Mouse (Mus musculus) MEL (cell line): ENCODE measurements around the gene Rasgrp1. TPM values are rescaled to one million over a fixed set of nuclear protein-coding genes. Genes with fewer than 3 reads are reported as not detected.

Experiments
- DNase-seq: peaks from one replicate; pipeline ENCODE4 v3.0.0; 2011; ENCODE audit warnings: low read depth, low spot score
- H3K27ac ChIP-seq: 2 replicates; pipeline ENCODE4 v1.5.1; 2012; ENCODE audit warnings: low read depth, mild to moderate bottlenecking, control low read depth, low read length, moderate library complexity; ENCODE audit not compliant: control insufficient read depth
- H3K27me3 ChIP-seq, 2 experiments: fragments of 150-350 bp in 1 of 2; sonication (generic) in 1 of 2; 2 replicates each; pipeline ENCODE4 v1.6.1; 2012; ENCODE audit warnings: low read length in 2 of 2, mild to moderate bottlenecking in 2 of 2, improper control_type of control experiment in 1 of 2, moderate library complexity in 1 of 2; ENCODE audit not compliant: insufficient read depth in 2 of 2, control insufficient read depth in 1 of 2
- H3K36me3 ChIP-seq, 2 experiments: 2 replicates each; pipeline ENCODE4 v1.6.1; 2012 to 2014; ENCODE audit warnings: low read length in 2 of 2, improper control_type of control experiment in 1 of 2, inconsistent platforms in 1 of 2, mild to moderate bottlenecking in 1 of 2; ENCODE audit not compliant: insufficient read depth in 2 of 2, control insufficient read depth in 1 of 2
- H3K4me1 ChIP-seq, 2 experiments: fragments of 150-350 bp in 1 of 2; sonication (generic) in 1 of 2; 2 replicates each; pipeline ENCODE4 v1.6.1; 2012; ENCODE audit warnings: low read length in 2 of 2, improper control_type of control experiment in 1 of 2, mild to moderate bottlenecking in 1 of 2; ENCODE audit not compliant: insufficient read depth in 2 of 2, control insufficient read depth in 1 of 2
- H3K4me3 ChIP-seq, 2 experiments: fragments of 150-350 bp in 1 of 2; sonication (generic) in 1 of 2; 2 replicates each; pipeline ENCODE4 v1.5.1; 2012; ENCODE audit warnings: low read depth in 2 of 2, low read length in 2 of 2, mild to moderate bottlenecking in 2 of 2, moderate library complexity in 2 of 2, control low read depth in 1 of 2, improper control_type of control experiment in 1 of 2; ENCODE audit not compliant: control insufficient read depth in 1 of 2, insufficient read depth in 1 of 2
- H3K79me2 ChIP-seq: 2 replicates; pipeline ENCODE4 v1.6.1; 2012; ENCODE audit warnings: mild to moderate bottlenecking, low read length, moderate library complexity; ENCODE audit not compliant: control insufficient read depth, poor library complexity, insufficient read depth
- H3K9ac ChIP-seq: 2 replicates; pipeline ENCODE4 v1.6.1; 2012; ENCODE audit warnings: low read depth, mild to moderate bottlenecking, control low read depth, low read length, moderate library complexity; ENCODE audit not compliant: control insufficient read depth, poor library complexity, severe bottlenecking
- H3K9me3 ChIP-seq: fragments of 150-350 bp; sonication (generic); replicated peaks from 2 replicates; pipeline ENCODE4 v1.6.1; 2012; ENCODE audit warnings: mild to moderate bottlenecking, low read length, improper control_type of control experiment, moderate library complexity; ENCODE audit not compliant: insufficient read depth
- BHLHE40 ChIP-seq: IDR thresholded peaks from 2 replicates; pipeline ENCODE4 v1.6.1; 2012; ENCODE audit warnings: low read depth, mild to moderate bottlenecking, inconsistent platforms, low read length, improper control_type of control experiment, borderline replicate concordance
- CHD1 ChIP-seq: IDR thresholded peaks from 2 replicates; pipeline ENCODE4 v1.6.1; 2012; ENCODE audit warnings: low read depth, mild to moderate bottlenecking, inconsistent platforms, low read length, improper control_type of control experiment
- CTCF ChIP-seq, 3 experiments: IDR thresholded peaks in 2 of 3; conservative IDR thresholded peaks in 1 of 3; 2 replicates each; pipeline ENCODE4 v1.5.1; 2011 to 2012; ENCODE audit warnings: low read length in 3 of 3, low read depth in 2 of 3, mild to moderate bottlenecking in 2 of 3, improper control_type of control experiment in 1 of 3, inconsistent platforms in 1 of 3, mixed read lengths in 1 of 3, moderate library complexity in 1 of 3; ENCODE audit not compliant: control insufficient read depth in 1 of 3, insufficient read depth in 1 of 3, poor library complexity in 1 of 3, severe bottlenecking in 1 of 3
- EP300 ChIP-seq, 2 experiments: IDR thresholded peaks; 2 replicates each; pipeline ENCODE4 v1.6.1; 2011; ENCODE audit warnings: improper control_type of control experiment in 2 of 2, low read length in 2 of 2, low read depth in 1 of 2, mild to moderate bottlenecking in 1 of 2
- HCFC1 ChIP-seq: IDR thresholded peaks from 2 replicates; pipeline ENCODE4 v1.6.1; 2012; ENCODE audit warnings: low read depth, mild to moderate bottlenecking, inconsistent platforms, low read length, improper control_type of control experiment, moderate library complexity
- KAT2A ChIP-seq: conservative IDR thresholded peaks from 2 replicates; pipeline ENCODE4 v1.6.1; 2012; ENCODE audit warnings: low read depth, low read length, improper control_type of control experiment, inconsistent platforms
- MAX ChIP-seq: IDR thresholded peaks from 2 replicates; pipeline ENCODE4 v1.6.1; 2011; ENCODE audit warnings: low read length, improper control_type of control experiment
- MEF2A ChIP-seq: IDR thresholded peaks from 2 replicates; pipeline ENCODE4 v1.6.1; 2014; ENCODE audit warnings: low read depth, mild to moderate bottlenecking, inconsistent platforms, low read length, improper control_type of control experiment; ENCODE audit not compliant: poor library complexity, insufficient replicate concordance, severe bottlenecking; ENCODE audit errors: extremely low read depth
- NRF1 ChIP-seq: IDR thresholded peaks from 2 replicates; pipeline ENCODE4 v1.6.1; 2014; ENCODE audit warnings: low read depth, mild to moderate bottlenecking, inconsistent platforms, low read length, improper control_type of control experiment, moderate library complexity; ENCODE audit not compliant: poor library complexity, insufficient read depth, severe bottlenecking
- POLR2AphosphoS5 ChIP-seq: IDR thresholded peaks from 2 replicates; pipeline ENCODE4 v1.6.1; 2012; ENCODE audit warnings: low read depth, borderline replicate concordance, mild to moderate bottlenecking, inconsistent platforms, low read length, moderate library complexity, mixed read lengths
- RAD21 ChIP-seq: IDR thresholded peaks from 2 replicates; pipeline ENCODE4 v1.6.1; 2011; ENCODE audit warnings: mild to moderate bottlenecking, low read depth, low read length, improper control_type of control experiment
- TBP ChIP-seq: IDR thresholded peaks from 2 replicates; pipeline ENCODE4 v1.8.0; 2011; ENCODE audit warnings: low read depth, low read length, improper control_type of control experiment
- UBTF ChIP-seq: IDR thresholded peaks from 2 replicates; pipeline ENCODE4 v1.6.1; 2012; ENCODE audit warnings: low read depth, mild to moderate bottlenecking, inconsistent platforms, low read length, improper control_type of control experiment, moderate library complexity, borderline replicate concordance; ENCODE audit not compliant: insufficient read depth
- USF1 ChIP-seq: IDR thresholded peaks from 2 replicates; pipeline ENCODE4 v1.6.1; 2014; ENCODE audit warnings: low read depth, mild to moderate bottlenecking, inconsistent platforms, low read length, improper control_type of control experiment, moderate library complexity
- polyA plus RNA-seq, 2 experiments: library from polyadenylated mRNA; stranded (reverse) in 1 of 2; unstranded in 1 of 2; fragments of >175 nt in 1 of 2; fragments of >200 nt in 1 of 2; gene quantifications; 2 replicates each; pipeline versions ENCODE4 v1.2.1 to v1.2.4; 2012; ENCODE audit warnings: low replicate concordance in 2 of 2, low read depth in 1 of 2; ENCODE audit not compliant: insufficient read length in 2 of 2, insufficient read depth in 1 of 2, missing spikeins in 1 of 2
- total RNA-seq: library from RNA; depleted of rRNA; stranded (reverse); fragments of 300-350 nt; gene quantifications from 2 replicates; pipeline ENCODE4 v1.2.3, GENCODE M21; 2012

Rasgrp1 gene
- total and polyA plus RNA-seq, 3 experiments = not detected

DNA sequence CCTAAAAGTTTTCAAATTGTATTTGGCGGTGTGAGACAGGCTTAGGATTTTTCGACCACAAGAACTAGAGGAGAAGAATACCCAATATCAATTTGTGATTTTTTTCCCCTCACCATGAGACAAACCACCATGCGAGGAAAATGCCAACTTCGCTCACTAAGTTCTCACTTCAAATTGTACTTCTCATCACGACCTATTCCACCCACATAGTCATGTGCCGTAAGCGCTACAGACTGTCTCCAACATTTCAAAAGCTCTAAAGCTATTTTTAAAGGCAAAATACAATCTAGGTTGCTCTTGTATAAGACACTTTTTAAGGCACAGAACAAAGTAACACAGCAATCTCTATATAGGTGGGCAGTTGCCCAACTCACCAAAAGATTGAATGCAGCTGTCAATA, 4.9 kb downstream of the Rasgrp1 start:
- no peaks in the 10 kb centered on the region for H3K36me3 ChIP-seq
- no peaks in the 10 kb centered on the region for H3K9me3 ChIP-seq
- DNase-seq = no peak
- H3K79me2 ChIP-seq = no peaks in the 10 kb centered on the region
- H3K27me3 ChIP-seq = no peaks in the 10 kb centered on the region
- H3K4me3 ChIP-seq = no peak overlapping the region
- H3K4me1 ChIP-seq = no peaks in the 10 kb centered on the region
- TF ChIP-seq RAD21 (no peak), POLR2AphosphoS5 (no peak), EP300 (IDR thresholded peaks at IDR 0.05; ENCODE audit: low read depth in 1 of 2, low read length in 2 of 2) (no peak), CHD1 (no peak), HCFC1 (no peak), MEF2A (no peak), BHLHE40 (no peak), CTCF (IDR thresholded peaks at IDR 0.05 in 2 of 3, conservative IDR thresholded peaks at IDR 0.05 in 1 of 3; ENCODE audit: control insufficient read depth in 1 of 3, insufficient read depth in 1 of 3, low read depth in 2 of 3, low read length in 3 of 3, poor library complexity in 1 of 3, severe bottlenecking in 1 of 3) (no peak), KAT2A (no peak), TBP (no peak), NRF1 (no peak), MAX (no peak)
- H3K9ac ChIP-seq = no peak overlapping the region
- no peak overlapping the region for H3K27ac ChIP-seq

DNA sequence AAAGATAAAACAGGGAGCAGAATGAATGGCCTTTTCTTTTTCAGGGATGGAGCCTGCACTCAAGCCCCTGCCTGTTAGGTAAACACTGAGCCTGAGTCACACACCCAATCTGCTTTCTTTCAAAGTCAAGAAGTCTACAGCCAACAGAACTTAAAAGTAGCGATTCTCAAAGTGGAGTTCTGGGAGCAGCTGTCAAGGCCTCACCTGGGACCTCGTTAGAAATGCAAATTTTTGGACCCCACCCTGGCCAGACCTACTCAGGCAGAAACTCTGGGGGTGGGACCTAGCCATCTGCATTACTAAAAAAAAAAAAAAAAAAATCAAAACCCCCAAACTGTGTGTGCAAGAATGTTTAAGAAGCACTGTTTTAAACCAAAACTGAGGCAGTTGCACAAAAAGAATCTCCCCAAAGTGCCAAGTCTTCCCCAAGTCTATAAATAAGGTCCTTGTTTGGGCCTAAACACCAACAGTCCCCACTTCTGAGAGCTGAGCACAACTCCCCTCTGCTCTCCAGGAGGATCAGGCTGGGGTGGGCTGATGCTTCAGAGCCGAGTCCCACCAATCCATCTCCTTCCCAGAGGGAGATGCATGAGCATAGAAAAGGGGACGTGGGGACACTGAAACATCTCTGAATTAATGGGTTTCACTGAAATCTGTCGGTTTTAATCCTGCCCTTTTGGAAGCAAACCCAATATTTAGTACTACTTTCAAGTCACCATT, 5.7 kb downstream of the Rasgrp1 start:
- Histone ChIP-seq H3K9me3 (no peaks in the 10 kb centered on the region), H3K9ac (no peak overlapping the region), H3K4me3 (no peak overlapping the region), H3K27me3 (no peaks in the 10 kb centered on the region), H3K4me1 (no peaks in the 10 kb centered on the region), H3K27ac (no peak overlapping the region), H3K79me2 (no peaks in the 10 kb centered on the region), H3K36me3 (no peaks in the 10 kb centered on the region)
- DNase-seq = no peak
- TF ChIP-seq UBTF (no peak), USF1 (no peak)
